Mouse (Mus musculus) hindbrain, embryonic 16.5 days (tissue): Measurements from ENCODE around the gene Ears2. TPM values are rescaled to one million over a fixed set of nuclear protein-coding genes. Genes with fewer than 3 reads are reported as not detected.
"Not testable (repeated sequence)": the region's sequence is repeated elsewhere in the genome, so short reads cannot be mapped to it uniquely, and the experiment has no call there.

Experiments used
- ATAC-seq: fragments of 200-750 bp; cut with Nextera tagmentation; 2 replicates; pipeline ENCODE4 v1.8.0; 2017; ENCODE audit warnings: moderate TSS enrichment, moderate library complexity
- H3K27ac ChIP-seq: fragments of 300-500 bp; sonication (generic); 2 replicates; pipeline ENCODE4 v1.5.1; 2014; ENCODE audit warnings: low read depth, mild to moderate bottlenecking, control low read depth, low read length, moderate library complexity
- H3K27me3 ChIP-seq: fragments of 300-500 bp; sonication (generic); replicated peaks from 2 replicates; pipeline ENCODE4 v1.6.1; 2014; ENCODE audit warnings: low read length; ENCODE audit not compliant: control insufficient read depth, insufficient read depth
- H3K36me3 ChIP-seq: fragments of 300-500 bp; sonication (generic); 2 replicates; pipeline ENCODE4 v1.6.1; 2014; ENCODE audit warnings: mild to moderate bottlenecking, low read length, moderate library complexity, mixed read lengths; ENCODE audit not compliant: control insufficient read depth, insufficient read depth
- H3K4me1 ChIP-seq: fragments of 300-500 bp; sonication (generic); 2 replicates; pipeline ENCODE4 v1.6.1; 2014; ENCODE audit warnings: low read depth, low read length; ENCODE audit not compliant: control insufficient read depth, insufficient read depth
- H3K4me2 ChIP-seq: fragments of 300-500 bp; sonication (generic); 2 replicates; pipeline ENCODE4 v1.6.1; 2014; ENCODE audit warnings: mild to moderate bottlenecking, low read length, control low read depth, moderate library complexity
- H3K4me3 ChIP-seq: fragments of 300-500 bp; sonication (generic); 2 replicates; pipeline ENCODE4 v1.5.1; 2014; ENCODE audit warnings: mild to moderate bottlenecking, low read length, control low read depth, moderate library complexity
- H3K9ac ChIP-seq: fragments of 300-500 bp; sonication (generic); 2 replicates; pipeline ENCODE4 v1.6.1; 2014; ENCODE audit warnings: low read depth, mild to moderate bottlenecking, control low read depth, low read length, moderate library complexity
- H3K9me3 ChIP-seq: fragments of 300-500 bp; sonication (generic); 2 replicates; pipeline ENCODE4 v1.6.1; 2014; ENCODE audit warnings: mild to moderate bottlenecking, low read length, moderate library complexity; ENCODE audit not compliant: control insufficient read depth
- WGBS: fragments of 180-500 bp; shearing (Covaris S2); extraction: QIAGEN DNeasy Blood & Tissue Kit; methylation state at CpG from one replicate; pipeline ENCODE4 v1.1.7; 2014; 5-methylcytosine and 5-hydroxymethylcytosine counted together
- polyA plus RNA-seq: library from polyadenylated mRNA; unstranded; fragments of >200 nt; fragmentation: Nextera tagmentation; extraction: Ambion mirVana; gene quantifications from 2 replicates; pipeline ENCODE4 v1.2.1, GENCODE M21; 2015

The Ears2 gene
- 8.7 and 9.6 TPM in 2 replicates for polyA plus RNA-seq

DNA sequence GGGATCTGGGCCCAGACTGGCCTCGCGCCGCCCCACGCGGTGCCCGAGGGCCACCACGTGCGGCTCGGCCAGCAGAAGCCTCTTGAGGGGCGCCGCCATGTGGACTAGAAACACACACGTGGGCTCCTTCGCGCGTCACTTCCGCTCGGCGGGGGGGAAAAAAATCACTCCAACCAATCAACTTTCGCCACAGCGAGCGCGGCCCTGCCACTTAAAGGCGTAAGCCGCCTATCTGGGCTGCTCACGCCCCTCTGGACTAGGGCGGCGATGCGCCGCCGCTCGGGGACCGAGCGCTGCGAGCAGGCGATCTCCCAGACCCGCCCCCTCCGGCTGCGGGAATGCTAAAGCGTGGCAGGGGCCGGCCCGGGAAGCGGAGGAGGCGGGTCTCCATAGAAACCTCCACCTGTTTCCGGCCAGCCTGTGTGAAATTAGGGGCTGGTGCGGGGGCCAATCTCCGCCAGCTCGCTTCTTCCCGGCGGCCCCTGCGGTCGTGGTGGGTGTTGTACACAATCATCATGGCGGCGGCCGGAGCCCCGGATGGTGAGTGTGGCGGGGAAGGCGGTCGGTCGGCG, at the start of gene Ears2, which contains the start of gene Ubfd1:
TSS of gene Ears2 (minus strand) at position 319 of the 572 bp plus-strand sequence.
TSS of gene Ubfd1 (plus strand) at position 231 of the 572 bp plus-strand sequence.
- peak; percentile 99 for ATAC-seq
- under 1% methylated on average over 55 of the region's 60 CpGs for WGBS
- peak within 1 kb of the TSS; percentile 85 for H3K4me2 ChIP-seq
- H3K27me3 ChIP-seq, result no peaks in the 10 kb centered on the region
- no peaks in the 10 kb centered on the region for H3K9me3 ChIP-seq
- H3K4me1 ChIP-seq, result peaks cover 27% of the 10 kb centered on the region
- H3K36me3 ChIP-seq, result peaks cover 10% of the 10 kb centered on the region; the same call in 1 of the 2 replicates
- H3K9ac ChIP-seq, result peak within 1 kb of the TSS; percentile 98
- peak within 1 kb of the TSS; percentile 96 for H3K27ac ChIP-seq
- peak within 1 kb of the TSS; percentile 99 for H3K4me3 ChIP-seq

GRCm38 (mm10) chr7:122108206-122108605, 41.1 kb upstream of the Ears2 start:
- no peak overlapping the region for H3K4me2 ChIP-seq
- no peaks in the 10 kb centered on the region for H3K27me3 ChIP-seq
- WGBS, result 98% methylated on average over 6 of the region's 6 CpGs
- H3K9me3 ChIP-seq, result no peaks in the 10 kb centered on the region
- H3K4me1 ChIP-seq, result no peaks in the 10 kb centered on the region
- no peak overlapping the region for H3K4me3 ChIP-seq
- no peak for ATAC-seq
- H3K27ac ChIP-seq, result no peak overlapping the region
- no peaks in the 10 kb centered on the region for H3K36me3 ChIP-seq
- H3K9ac ChIP-seq, result no peak overlapping the region

DNA sequence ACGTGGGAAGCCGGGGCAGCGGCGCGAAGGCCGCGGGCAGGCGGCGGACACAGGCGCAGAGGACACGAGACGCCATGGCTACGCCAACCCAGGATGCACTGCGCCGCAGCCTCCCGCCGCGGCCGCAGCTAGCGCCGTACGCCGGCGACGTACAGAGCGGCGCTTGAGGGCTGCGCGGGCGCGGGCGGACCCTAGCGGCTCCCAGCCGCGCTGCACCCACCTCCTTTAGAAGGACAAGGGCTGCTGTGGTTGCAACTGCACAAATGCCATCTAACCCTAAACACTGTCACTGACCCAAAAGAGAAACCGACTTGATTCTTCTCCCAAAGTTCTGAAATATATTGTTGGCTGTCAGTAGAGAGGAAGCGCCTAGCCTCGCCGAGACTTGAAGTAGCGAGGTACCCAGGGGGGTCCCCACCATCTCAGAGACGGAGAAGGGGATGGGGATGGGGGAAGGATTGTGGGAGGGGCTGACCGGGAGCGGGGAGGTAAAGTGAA, 34.7 kb upstream of the Ears2 start, which contains the start of gene Ndufab1:
TSS of gene Ndufab1 (minus strand) at position 140 of the 498 bp plus-strand sequence.
- Histone ChIP-seq H3K9ac (peak within 1 kb of the TSS; percentile 64), H3K4me3 (peak within 1 kb of the TSS; percentile 52), H3K9me3 (no peaks in the 10 kb centered on the region), H3K27me3 (no peaks in the 10 kb centered on the region), H3K4me2 (peak within 1 kb of the TSS; percentile 80), H3K4me1 (peaks cover 14% of the 10 kb centered on the region), H3K27ac (peak within 1 kb of the TSS; percentile 64), H3K36me3 (peaks cover 3% of the 10 kb centered on the region; the same call in 1 of the 2 replicates)
- ATAC-seq, result peak; percentile 99
- under 1% methylated on average over 21 of the region's 43 CpGs for WGBS

DNA sequence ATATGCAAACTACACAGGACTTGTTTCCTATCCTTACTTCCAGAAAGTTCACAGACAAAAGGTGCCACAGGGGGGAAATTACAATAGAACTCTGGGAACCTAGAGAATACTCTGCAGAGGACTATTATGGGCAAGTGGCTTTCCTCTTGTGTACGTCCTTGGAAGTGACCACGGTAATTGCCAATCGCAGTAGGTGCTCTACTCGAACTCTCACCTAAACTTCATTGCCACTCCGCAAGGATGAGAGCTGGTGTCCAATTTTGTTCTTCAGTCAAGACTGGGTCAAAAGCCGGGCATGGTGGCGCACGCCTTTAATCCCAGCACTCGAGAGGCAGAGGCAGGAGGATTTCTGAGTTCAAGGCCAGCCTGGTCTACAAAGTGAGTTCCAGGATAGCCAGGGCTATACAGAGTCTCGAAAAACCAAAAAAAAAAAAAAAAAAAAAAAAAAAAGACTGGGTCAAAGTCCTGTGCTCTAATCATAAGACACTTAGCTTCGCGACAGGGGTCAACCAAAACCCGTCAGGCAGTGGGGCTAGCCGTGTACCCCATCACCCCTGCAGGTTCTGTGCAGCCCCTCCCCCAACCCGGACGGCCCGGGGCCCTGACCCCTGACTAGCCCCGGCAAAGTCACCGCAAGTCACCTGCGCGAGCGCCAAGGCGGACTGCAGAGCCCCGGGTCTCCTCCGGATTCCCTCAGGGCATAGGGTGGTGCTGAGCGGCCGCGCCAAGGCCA, 34.1 kb upstream of the Ears2 start:
- WGBS, result 8% methylated on average over 24 of the region's 28 CpGs
- peak; percentile 79 for ATAC-seq
- peak overlapping the region; percentile 52 for H3K4me3 ChIP-seq
- peak overlapping the region; percentile 64; the same call in 1 of the 2 replicates for H3K27ac ChIP-seq
- peaks cover 14% of the 10 kb centered on the region for H3K4me1 ChIP-seq
- not testable (repeated sequence) for H3K27me3 ChIP-seq, H3K36me3 ChIP-seq, H3K9me3 ChIP-seq
- peak overlapping the region; percentile 80 for H3K4me2 ChIP-seq
- H3K9ac ChIP-seq, result peak overlapping the region; percentile 64

DNA sequence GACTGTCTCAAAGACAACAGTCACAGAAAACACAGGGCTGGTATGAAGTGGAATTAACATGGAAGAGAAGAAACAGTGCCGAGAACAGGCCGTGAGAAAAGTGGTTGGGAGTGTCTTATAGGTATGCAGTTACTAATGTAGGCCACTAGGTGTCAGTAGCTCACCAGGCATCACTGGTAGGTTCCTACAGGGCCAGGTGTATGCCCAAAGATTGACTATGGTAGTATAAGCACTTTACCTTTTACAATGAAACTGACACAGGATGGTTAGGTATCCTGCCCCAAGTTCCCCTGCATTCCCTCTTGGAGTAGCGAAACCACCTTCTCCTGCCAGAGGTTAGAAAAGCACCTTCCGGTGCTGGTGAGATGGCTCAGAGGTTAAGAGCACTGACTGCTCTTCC, 32.2 kb upstream of the Ears2 start:
- Histone ChIP-seq H3K4me3 (no peak overlapping the region), H3K27ac (no peak overlapping the region), H3K4me2 (no peak overlapping the region), H3K36me3 (peaks cover 23% of the 10 kb centered on the region), H3K9me3 (no peaks in the 10 kb centered on the region), H3K9ac (no peak overlapping the region), H3K27me3 (no peaks in the 10 kb centered on the region), H3K4me1 (peaks cover 14% of the 10 kb centered on the region)
- ATAC-seq, result no peak
- WGBS, result 51% methylated on average over 4 of the region's 4 CpGs

DNA sequence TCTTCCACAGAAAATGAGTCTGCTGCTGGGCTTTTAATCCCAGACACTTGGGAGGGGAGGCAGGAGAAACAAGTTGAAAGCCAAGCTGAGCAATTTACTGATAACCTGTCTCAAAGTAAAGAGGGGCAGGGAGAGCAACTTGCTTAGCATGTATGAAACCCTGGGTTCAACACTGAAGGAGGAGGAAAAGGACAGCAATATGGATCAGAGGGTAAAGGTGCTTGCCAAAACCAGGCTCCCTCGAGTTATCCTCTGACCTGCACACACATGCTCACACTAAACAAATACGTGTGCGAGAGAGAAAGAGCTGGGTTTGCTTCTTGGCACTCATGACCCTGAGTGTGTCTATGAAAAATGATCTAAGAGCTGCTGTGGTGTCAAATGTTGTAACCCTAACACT, 30.9 kb upstream of the Ears2 start:
- H3K9ac ChIP-seq, result no peak overlapping the region
- H3K36me3 ChIP-seq, result peaks cover 26% of the 10 kb centered on the region
- no peaks in the 10 kb centered on the region for H3K27me3 ChIP-seq
- 95% methylated on average over 3 of the region's 3 CpGs for WGBS
- no peak overlapping the region for H3K4me3 ChIP-seq
- H3K27ac ChIP-seq, result no peak overlapping the region
- no peak for ATAC-seq
- H3K4me2 ChIP-seq, result no peak overlapping the region
- no peaks in the 10 kb centered on the region for H3K9me3 ChIP-seq
- H3K4me1 ChIP-seq, result peaks cover 14% of the 10 kb centered on the region

- ATAC-seq, result no peak
- Histone ChIP-seq H3K4me1 (peaks cover 1% of the 10 kb centered on the region), H3K4me2 (no peak overlapping the region), H3K27ac (no peak overlapping the region), H3K36me3 (peaks cover 41% of the 10 kb centered on the region), H3K27me3 (no peaks in the 10 kb centered on the region), H3K9ac (no peak overlapping the region), H3K9me3 (no peaks in the 10 kb centered on the region), H3K4me3 (no peak overlapping the region)
- WGBS, result 98% methylated on average over 2 of the region's 2 CpGs
Observed at GRCm38 (mm10) chr7:122094564-122095330, 27.7 kb upstream of the Ears2 start.

GRCm38 (mm10) chr7:122087195-122087982, 20.3 kb upstream of the Ears2 start:
- no peak overlapping the region for H3K4me2 ChIP-seq
- no peak overlapping the region for H3K4me3 ChIP-seq
- no peak overlapping the region for H3K9ac ChIP-seq
- no peak for ATAC-seq
- no peaks in the 10 kb centered on the region for H3K9me3 ChIP-seq
- no peaks in the 10 kb centered on the region for H3K4me1 ChIP-seq
- H3K27me3 ChIP-seq, result no peaks in the 10 kb centered on the region
- WGBS, result 93% methylated on average over 11 of the region's 11 CpGs
- peaks cover 27% of the 10 kb centered on the region for H3K36me3 ChIP-seq
- no peak overlapping the region for H3K27ac ChIP-seq
